Mouse (Mus musculus): ENCODE results near the gene Anxa6.

- TF ChIP-seq GATA1 (IDR thresholded peaks at IDR 0.05; ENCODE audit: borderline replicate concordance, low read length) (no peak), FLI1 (IDR thresholded peaks at IDR 0.05; ENCODE audit: low read length) (no peak)
Observed at GRCm38 (mm10) chr11:54936771-54937140, 96.5 kb downstream of the Anxa6 start.

All from megakaryocyte, embryonic 14.5 days (primary cell).